Mouse (Mus musculus) lung, postnatal 0 days (tissue): ENCODE data around the gene Mrpl30. TPM values are rescaled to one million over a fixed set of nuclear protein-coding genes. Genes with fewer than 3 reads are reported as not detected.

Source experiments
- ATAC-seq: fragments of 200-750 bp; cut with Nextera tagmentation; 2 replicates; pipeline ENCODE4 v1.8.0; 2017; ENCODE audit warnings: moderate library complexity
- DNase-seq: peaks from one replicate; pipeline ENCODE4 v3.0.0-alpha.2; 2016; ENCODE audit warnings: low spot score
- H3K27ac ChIP-seq: fragments of 300-500 bp; sonication (generic); 2 replicates; pipeline ENCODE4 v1.5.1; 2014; ENCODE audit warnings: antibody characterized with exemption, mild to moderate bottlenecking, low read length, mixed read lengths
- H3K27me3 ChIP-seq: fragments of 300-500 bp; sonication (generic); replicated peaks from 2 replicates; pipeline ENCODE4 v1.6.1; 2014; ENCODE audit warnings: low read length, mixed read lengths; ENCODE audit not compliant: insufficient read depth
- H3K36me3 ChIP-seq: fragments of 300-500 bp; sonication (generic); 2 replicates; pipeline ENCODE4 v1.6.1; 2014; ENCODE audit warnings: low read length, mixed read lengths; ENCODE audit not compliant: insufficient read depth
- H3K4me1 ChIP-seq: fragments of 300-500 bp; sonication (generic); 2 replicates; pipeline ENCODE4 v1.6.1; 2014; ENCODE audit warnings: antibody characterized with exemption, low read depth, low read length, mixed read lengths; ENCODE audit not compliant: insufficient read depth
- H3K4me2 ChIP-seq: fragments of 300-500 bp; sonication (generic); replicated peaks from 2 replicates; pipeline ENCODE4 v1.6.1; 2014; ENCODE audit warnings: low read depth, mild to moderate bottlenecking, low read length, moderate library complexity, mixed read lengths
- H3K4me3 ChIP-seq: fragments of 300-500 bp; sonication (generic); 2 replicates; pipeline ENCODE4 v1.5.1; 2014; ENCODE audit warnings: low read depth, low read length
- H3K9ac ChIP-seq: fragments of 300-500 bp; sonication (generic); replicated peaks from 2 replicates; pipeline ENCODE4 v1.6.1; 2014; ENCODE audit warnings: low read depth, mild to moderate bottlenecking
- H3K9me3 ChIP-seq: fragments of 300-500 bp; sonication (generic); 2 replicates; pipeline ENCODE4 v1.6.1; 2016; ENCODE audit warnings: low read length, mixed read lengths
- CTCF ChIP-seq: IDR thresholded peaks from 2 replicates; pipeline ENCODE4 v1.5.1; 2016; ENCODE audit warnings: antibody characterized with exemption, mild to moderate bottlenecking
- EP300 ChIP-seq: IDR thresholded peaks from 2 replicates; pipeline ENCODE4 v1.6.1; 2016; ENCODE audit warnings: antibody characterized with exemption, mild to moderate bottlenecking, control low read depth
- WGBS: fragments of 180-500 bp; shearing (Covaris S2); extraction: QIAGEN DNeasy Blood & Tissue Kit; methylation state at CpG from one replicate; pipeline ENCODE4 v1.1.7; 2014; 5-methylcytosine and 5-hydroxymethylcytosine counted together
- polyA plus RNA-seq: library from polyadenylated mRNA; unstranded; fragments of >200 nt; fragmentation: Nextera tagmentation; extraction: Ambion mirVana; gene quantifications from 2 replicates; pipeline ENCODE4 v1.2.1, GENCODE M21; 2015

Gene Mrpl30
- polyA plus RNA-seq, 1 experiment from 2014 or later = 174 TPM

- peak; percentile 93 for DNase-seq
- Histone ChIP-seq H3K4me3 (peak overlapping the region; percentile 46), H3K4me1 (peaks cover 3% of the 10 kb centered on the region; the same call in 1 of the 2 replicates), H3K27me3 (no peaks in the 10 kb centered on the region), H3K4me2 (peak overlapping the region; percentile 66), H3K9me3 (no peaks in the 10 kb centered on the region), H3K36me3 (0 out of 2 replicates have a peak, but pooled peaks cover 13% of the 10 kb centered on the region), H3K27ac (peak overlapping the region; percentile 82), H3K9ac (peak overlapping the region; percentile 36)
- WGBS = 4% methylated on average over 33 of the region's 33 CpGs
- TF ChIP-seq CTCF (0 out of 2 replicates have a peak, but pooled peaks have one; percentile 7), EP300 (no peak)
- ATAC-seq = peak; percentile 95
These were observed 17.9 kb upstream of the Mrpl30 start for GRCm38 (mm10) chr1:37872131-37873067.

- ATAC-seq (no peak), DNase-seq (no peak)
- WGBS = 84% methylated on average over 4 of the region's 4 CpGs
- Histone ChIP-seq H3K4me1 (peaks cover 3% of the 10 kb centered on the region; the same call in 1 of the 2 replicates), H3K27me3 (no peaks in the 10 kb centered on the region), H3K4me3 (no peak overlapping the region), H3K9ac (no peak overlapping the region), H3K4me2 (no peak overlapping the region), H3K36me3 (peaks cover 14% of the 10 kb centered on the region; the same call in 1 of the 2 replicates), H3K9me3 (no peaks in the 10 kb centered on the region), H3K27ac (no peak overlapping the region)
- no peak for TF ChIP-seq CTCF
- no peak for TF ChIP-seq EP300
These were observed 17.1 kb upstream of the Mrpl30 start for GRCm38 (mm10) chr1:37873157-37873556.

- no peaks in the 10 kb centered on the region for H3K27me3 ChIP-seq
- H3K4me3 ChIP-seq = no peak overlapping the region
- H3K9ac ChIP-seq = no peak overlapping the region
- WGBS = 93% methylated on average over 13 of the region's 13 CpGs
- TF ChIP-seq CTCF = no peak
- no peak for TF ChIP-seq EP300
- no peak for DNase-seq
- H3K4me1 ChIP-seq = no peaks in the 10 kb centered on the region; the same call in 1 of the 2 replicates
- H3K4me2 ChIP-seq = no peak overlapping the region
- no peaks in the 10 kb centered on the region for H3K9me3 ChIP-seq
- no peak for ATAC-seq
- H3K27ac ChIP-seq = no peak overlapping the region
- peaks cover 42% of the 10 kb centered on the region for H3K36me3 ChIP-seq
These were observed 12.4 kb upstream of the Mrpl30 start for GRCm38 (mm10) chr1:37877736-37878460.

- TF ChIP-seq EP300 (no peak), CTCF (no peak)
- 85% methylated on average over 4 of the region's 4 CpGs for WGBS
These were observed 6.9 kb upstream of the Mrpl30 start for GRCm38 (mm10) chr1:37883411-37883810.

GRCm38 (mm10) chr1:37884451-37884850 is 5.8 kb upstream of the Mrpl30 start:
- H3K4me2 ChIP-seq = no peak overlapping the region
- H3K27me3 ChIP-seq = no peaks in the 10 kb centered on the region
- H3K9ac ChIP-seq = no peak overlapping the region
- H3K4me3 ChIP-seq = no peak overlapping the region
- no peaks in the 10 kb centered on the region for H3K4me1 ChIP-seq
- H3K9me3 ChIP-seq = no peaks in the 10 kb centered on the region
- DNase-seq (peak; percentile 40), ATAC-seq (no peak)
- WGBS = 65% methylated on average over 4 of the region's 4 CpGs
- peaks cover 19% of the 10 kb centered on the region for H3K36me3 ChIP-seq
- TF ChIP-seq EP300 = no peak
- H3K27ac ChIP-seq = no peak overlapping the region

More at GRCm38 (mm10) chr1:37883411-37883810, 6.9 kb upstream of the Mrpl30 start:
- no peaks in the 10 kb centered on the region for H3K4me1 ChIP-seq
- no peak overlapping the region for H3K4me3 ChIP-seq
- DNase-seq = no peak
- no peaks in the 10 kb centered on the region for H3K9me3 ChIP-seq
- no peak overlapping the region for H3K27ac ChIP-seq
- no peak overlapping the region for H3K9ac ChIP-seq
- no peaks in the 10 kb centered on the region for H3K27me3 ChIP-seq
- no peak overlapping the region for H3K4me2 ChIP-seq
- no peak for ATAC-seq
- H3K36me3 ChIP-seq = peaks cover 28% of the 10 kb centered on the region

- H3K4me1 ChIP-seq = no peaks in the 10 kb centered on the region; the same call in 1 of the 2 replicates
- no peaks in the 10 kb centered on the region for H3K36me3 ChIP-seq
- H3K27ac ChIP-seq = peak overlapping the region; percentile 89
- peak overlapping the region; percentile 64 for H3K4me2 ChIP-seq
- no peaks in the 10 kb centered on the region for H3K9me3 ChIP-seq
- no peaks in the 10 kb centered on the region for H3K27me3 ChIP-seq
- TF ChIP-seq EP300 (no peak), CTCF (no peak)
- H3K9ac ChIP-seq = peak overlapping the region; percentile 46
- no peak for DNase-seq
- WGBS = 72% methylated on average over 7 of the region's 7 CpGs
- peak overlapping the region; percentile 77 for H3K4me3 ChIP-seq
- ATAC-seq = no peak
These were observed 1.1 kb upstream of the Mrpl30 start for GRCm38 (mm10) chr1:37889206-37889605.
